Mouse (Mus musculus): Measurements from ENCODE around the gene Trim7. TPM values are rescaled to one million over a fixed set of nuclear protein-coding genes. Genes with fewer than 3 reads are reported as not detected.

The Trim7 gene
- polyA plus RNA-seq, 1 experiment from 2014 or later, result 0.18 TPM

- no peak overlapping the region for H3K4me3 ChIP-seq
- peaks cover 28% of the 10 kb centered on the region for H3K4me1 ChIP-seq
- H3K9me3 ChIP-seq, result no peaks in the 10 kb centered on the region
- H3K27ac ChIP-seq, result no peak overlapping the region
- peaks cover 25% of the 10 kb centered on the region for H3K27me3 ChIP-seq (ENCODE audit: insufficient read depth, poor library complexity, severe bottlenecking)
- DNase-seq (ENCODE audit: low spot score), result no peak
- no peaks in the 10 kb centered on the region for H3K36me3 ChIP-seq
- 75% methylated on average over 4 of the region's 4 CpGs for WGBS
Measured at GRCm38 (mm10) chr11:48851270-48851995, 25.5 kb downstream of the Trim7 start.

GRCm38 (mm10) chr11:48852190-48852589, 26.2 kb downstream of the Trim7 start:
- Histone ChIP-seq H3K27ac (no peak overlapping the region), H3K27me3 (ENCODE audit: insufficient read depth, poor library complexity, severe bottlenecking) (peaks cover 25% of the 10 kb centered on the region), H3K4me3 (peak overlapping the region; percentile 74), H3K4me1 (peaks cover 28% of the 10 kb centered on the region), H3K36me3 (no peaks in the 10 kb centered on the region), H3K9me3 (no peaks in the 10 kb centered on the region)
- no peak for DNase-seq (ENCODE audit: low spot score)
- WGBS, result 76% methylated on average over 4 of the region's 4 CpGs

GRCm38 (mm10) chr11:48852624-48853473, 26.9 kb downstream of the Trim7 start:
- peaks cover 22% of the 10 kb centered on the region for H3K27me3 ChIP-seq (ENCODE audit: insufficient read depth, poor library complexity, severe bottlenecking)
- no peak for DNase-seq (ENCODE audit: low spot score)
- 5% methylated on average over 23 of the region's 23 CpGs for WGBS
- H3K36me3 ChIP-seq, result no peaks in the 10 kb centered on the region
- H3K4me3 ChIP-seq, result peak overlapping the region; percentile 74
- no peaks in the 10 kb centered on the region for H3K9me3 ChIP-seq
- H3K4me1 ChIP-seq, result peaks cover 28% of the 10 kb centered on the region
- H3K27ac ChIP-seq, result peak overlapping the region; percentile 59

- H3K27ac ChIP-seq, result peak overlapping the region; percentile 59
- H3K4me1 ChIP-seq, result peaks cover 28% of the 10 kb centered on the region
- WGBS, result under 1% methylated on average over 31 of the region's 31 CpGs
- DNase-seq (ENCODE audit: low spot score), result peak; percentile 91
- no peaks in the 10 kb centered on the region for H3K9me3 ChIP-seq
- H3K36me3 ChIP-seq, result no peaks in the 10 kb centered on the region
- H3K4me3 ChIP-seq, result peak overlapping the region; percentile 74
- peaks cover 14% of the 10 kb centered on the region for H3K27me3 ChIP-seq (ENCODE audit: insufficient read depth, poor library complexity, severe bottlenecking)
Measured at GRCm38 (mm10) chr11:48853474-48854180, 27.7 kb downstream of the Trim7 start.

- no peak for DNase-seq (ENCODE audit: low spot score)
- no peaks in the 10 kb centered on the region for H3K27me3 ChIP-seq (ENCODE audit: insufficient read depth, poor library complexity, severe bottlenecking)
- H3K27ac ChIP-seq, result no peak overlapping the region
- peak overlapping the region; percentile 74; the same call in 1 of the 2 replicates for H3K4me3 ChIP-seq
- H3K4me1 ChIP-seq, result peaks cover 10% of the 10 kb centered on the region
- no peaks in the 10 kb centered on the region for H3K9me3 ChIP-seq
- 0% methylated on average over 6 of the region's 6 CpGs for WGBS
- no peaks in the 10 kb centered on the region for H3K36me3 ChIP-seq
Measured at GRCm38 (mm10) chr11:48859014-48859413, 33.1 kb downstream of the Trim7 start.

- Histone ChIP-seq H3K36me3 (no peaks in the 10 kb centered on the region), H3K4me3 (no peak overlapping the region), H3K9me3 (no peaks in the 10 kb centered on the region), H3K27ac (no peak overlapping the region), H3K27me3 (ENCODE audit: insufficient read depth, poor library complexity, severe bottlenecking) (no peaks in the 10 kb centered on the region), H3K4me1 (no peaks in the 10 kb centered on the region)
- 59% methylated on average over 1 of the region's 1 CpGs for WGBS
- DNase-seq (ENCODE audit: low spot score), result no peak
Measured at GRCm38 (mm10) chr11:48862784-48863319, 36.9 kb downstream of the Trim7 start.

- Histone ChIP-seq H3K27me3 (ENCODE audit: insufficient read depth, poor library complexity, severe bottlenecking) (no peaks in the 10 kb centered on the region), H3K4me1 (no peaks in the 10 kb centered on the region), H3K27ac (no peak overlapping the region), H3K36me3 (no peaks in the 10 kb centered on the region), H3K9me3 (no peaks in the 10 kb centered on the region), H3K4me3 (no peak overlapping the region)
- DNase-seq (ENCODE audit: low spot score), result no peak
- 82% methylated on average over 3 of the region's 3 CpGs for WGBS
Measured at GRCm38 (mm10) chr11:48863808-48864207, 37.9 kb downstream of the Trim7 start.

- Histone ChIP-seq H3K27ac (no peak overlapping the region), H3K36me3 (no peaks in the 10 kb centered on the region), H3K4me3 (no peak overlapping the region), H3K4me1 (peaks cover 19% of the 10 kb centered on the region), H3K9me3 (no peaks in the 10 kb centered on the region), H3K27me3 (ENCODE audit: insufficient read depth, poor library complexity, severe bottlenecking) (no peaks in the 10 kb centered on the region)
- 93% methylated on average over 9 of the region's 9 CpGs for WGBS
- DNase-seq (ENCODE audit: low spot score), result peak; percentile 50
Measured at GRCm38 (mm10) chr11:48866481-48866880, 40.5 kb downstream of the Trim7 start.

- Histone ChIP-seq H3K36me3 (no peaks in the 10 kb centered on the region), H3K27ac (peak overlapping the region; percentile 38; the same call in 1 of the 2 replicates), H3K4me1 (peaks cover 35% of the 10 kb centered on the region), H3K9me3 (no peaks in the 10 kb centered on the region), H3K4me3 (no peak overlapping the region), H3K27me3 (ENCODE audit: insufficient read depth, poor library complexity, severe bottlenecking) (no peaks in the 10 kb centered on the region; the same call in 1 of the 2 replicates)
- 65% methylated on average over 7 of the region's 7 CpGs for WGBS
- no peak for DNase-seq (ENCODE audit: low spot score)
Measured at GRCm38 (mm10) chr11:48869380-48870110, 43.6 kb downstream of the Trim7 start.

- Histone ChIP-seq H3K36me3 (no peaks in the 10 kb centered on the region), H3K27me3 (ENCODE audit: insufficient read depth, poor library complexity, severe bottlenecking) (no peaks in the 10 kb centered on the region; the same call in 1 of the 2 replicates), H3K4me1 (peaks cover 35% of the 10 kb centered on the region), H3K4me3 (peak overlapping the region; percentile 65), H3K27ac (peak overlapping the region; percentile 85), H3K9me3 (no peaks in the 10 kb centered on the region)
- WGBS, result 28% methylated on average over 7 of the region's 7 CpGs
- no peak for DNase-seq (ENCODE audit: low spot score)
Measured at GRCm38 (mm10) chr11:48870781-48871180, 44.8 kb downstream of the Trim7 start.

- Histone ChIP-seq H3K27me3 (ENCODE audit: insufficient read depth, poor library complexity, severe bottlenecking) (no peaks in the 10 kb centered on the region; the same call in 1 of the 2 replicates), H3K9me3 (no peaks in the 10 kb centered on the region), H3K4me1 (peaks cover 35% of the 10 kb centered on the region), H3K36me3 (no peaks in the 10 kb centered on the region), H3K4me3 (peak within 1 kb of the TSS; percentile 65), H3K27ac (peak within 1 kb of the TSS; percentile 85)
- 1% methylated on average over 19 of the region's 19 CpGs for WGBS
- DNase-seq (ENCODE audit: low spot score), result peak; percentile 87
Measured at GRCm38 (mm10) chr11:48871201-48871772, 45.3 kb downstream of the Trim7 start, which contains the start of gene Irgm1. Irgm1 (minus strand) TSS chr11:48871683.

All from heart, embryonic 10.5 days (tissue).